Mouse (Mus musculus) urinary bladder, postnatal 14 days (tissue): ENCODE results near the gene Olfr988.
"Not testable (repeated sequence)": the region's sequence is repeated elsewhere in the genome, so short reads cannot be mapped to it uniquely, and the experiment has no call there.

Experiments
- DNase-seq: peaks from one replicate; pipeline ENCODE4 v3.0.0; 2021; ENCODE audit warnings: low spot score

The Olfr988 gene

GRCm38 (mm10) chr2:85363127-85363526, at the start of gene Olfr988:
TSS of gene Olfr988 (minus strand) at chr2:85363227.
- not testable (repeated sequence) for DNase-seq

GRCm38 (mm10) chr2:85409369-85409768, 46.3 kb upstream of the Olfr988 start, which contains the start of gene Olfr992:
TSS of gene Olfr992 (minus strand) at chr2:85409469.
- DNase-seq: no peak

- DNase-seq: no peak
Measured at GRCm38 (mm10) chr2:85339972-85340371, 23.1 kb downstream of the Olfr988 start.

- not testable (repeated sequence) for DNase-seq
Measured at GRCm38 (mm10) chr2:85339215-85339614, 23.8 kb downstream of the Olfr988 start, which contains the start of gene Olfr987. TSS of gene Olfr987 (minus strand) at chr2:85339315.

GRCm38 (mm10) chr2:85319106-85319505, 43.9 kb downstream of the Olfr988 start:
- DNase-seq: no peak
